Mouse (Mus musculus) cerebellum, adult 11-12 months (tissue): ENCODE measurements at regions not wholly inside any gene's neighbourhood (a gene's known extent, or its start where the extent isn't known, plus 50 kb on each side); places are given as distances from the start of the nearest gene placed in this dataset.

Experiments
- DNase-seq: peaks from one replicate; pipeline ENCODE4 v3.0.0; 2022

DNA sequence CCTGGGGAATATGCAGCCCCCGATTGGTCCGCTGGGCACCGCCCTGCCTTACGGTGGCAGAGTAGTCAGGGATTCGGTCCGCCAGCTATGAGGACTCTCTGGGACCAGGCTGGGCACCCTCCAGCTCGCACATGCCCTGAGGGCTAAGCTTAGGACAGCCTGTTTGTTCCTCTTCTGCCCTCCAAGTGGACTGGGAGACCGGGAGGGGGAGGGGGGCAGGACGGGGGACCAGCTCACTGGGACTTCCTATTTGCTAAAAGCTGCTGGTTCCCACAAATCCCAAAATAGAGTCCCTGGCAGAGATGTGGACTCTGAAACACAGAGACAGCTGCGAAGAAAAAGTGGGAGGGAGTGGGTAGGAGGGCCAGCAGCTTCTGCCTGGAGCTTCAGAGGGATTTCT, 423.6 kb upstream of the Tbx3 start:
- DNase-seq: no peak

DNA sequence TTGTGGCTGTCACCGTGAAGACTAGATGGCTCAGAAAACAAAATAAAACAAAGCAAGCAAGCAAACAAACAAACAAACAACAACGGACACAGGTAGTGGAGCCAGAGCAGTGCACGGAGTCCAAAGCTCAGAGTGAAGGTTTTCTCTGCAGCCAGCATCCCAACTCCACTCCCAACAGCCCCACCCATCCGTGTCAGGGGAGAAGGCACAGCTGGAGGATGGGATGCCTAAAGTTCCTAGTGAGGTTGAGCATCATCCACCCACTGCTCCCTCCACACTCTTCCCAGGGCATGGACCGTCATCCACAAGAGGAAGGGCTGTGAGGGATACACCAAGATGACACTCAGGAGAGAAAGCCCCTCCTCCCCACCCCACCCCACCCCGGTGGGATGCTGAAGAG, 421.8 kb upstream of the Tbx3 start:
- no peak for DNase-seq

DNA sequence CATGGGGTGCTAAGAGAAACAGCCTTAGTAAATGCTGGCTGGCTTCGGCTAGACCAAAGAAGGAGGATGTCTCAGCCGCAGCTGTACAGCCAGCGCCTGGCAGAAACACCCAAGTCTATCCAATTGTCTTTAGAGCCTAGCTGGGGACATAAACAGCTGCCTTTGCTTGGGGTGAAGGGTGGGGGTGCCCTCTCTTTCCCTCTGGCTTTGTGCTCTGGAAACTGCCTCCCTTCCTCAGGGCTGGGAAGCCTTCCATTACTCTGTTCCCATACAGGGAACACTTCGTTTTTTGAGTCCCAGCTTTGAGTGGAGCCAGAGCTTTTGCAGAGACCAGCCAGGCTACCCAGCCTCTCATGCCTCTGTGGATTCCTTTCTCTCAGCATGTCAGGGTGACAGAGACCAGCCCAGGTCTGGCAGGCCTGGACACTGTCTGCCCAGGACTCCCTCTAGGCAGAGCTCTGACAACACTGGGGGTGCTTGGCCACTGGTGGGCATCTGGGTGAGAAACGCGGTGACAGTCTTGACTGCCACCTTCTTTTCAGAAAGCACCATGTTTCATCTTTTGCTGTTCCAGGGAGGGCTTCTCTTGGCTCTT, 421.2 kb upstream of the Tbx3 start:
- DNase-seq: no peak

DNA sequence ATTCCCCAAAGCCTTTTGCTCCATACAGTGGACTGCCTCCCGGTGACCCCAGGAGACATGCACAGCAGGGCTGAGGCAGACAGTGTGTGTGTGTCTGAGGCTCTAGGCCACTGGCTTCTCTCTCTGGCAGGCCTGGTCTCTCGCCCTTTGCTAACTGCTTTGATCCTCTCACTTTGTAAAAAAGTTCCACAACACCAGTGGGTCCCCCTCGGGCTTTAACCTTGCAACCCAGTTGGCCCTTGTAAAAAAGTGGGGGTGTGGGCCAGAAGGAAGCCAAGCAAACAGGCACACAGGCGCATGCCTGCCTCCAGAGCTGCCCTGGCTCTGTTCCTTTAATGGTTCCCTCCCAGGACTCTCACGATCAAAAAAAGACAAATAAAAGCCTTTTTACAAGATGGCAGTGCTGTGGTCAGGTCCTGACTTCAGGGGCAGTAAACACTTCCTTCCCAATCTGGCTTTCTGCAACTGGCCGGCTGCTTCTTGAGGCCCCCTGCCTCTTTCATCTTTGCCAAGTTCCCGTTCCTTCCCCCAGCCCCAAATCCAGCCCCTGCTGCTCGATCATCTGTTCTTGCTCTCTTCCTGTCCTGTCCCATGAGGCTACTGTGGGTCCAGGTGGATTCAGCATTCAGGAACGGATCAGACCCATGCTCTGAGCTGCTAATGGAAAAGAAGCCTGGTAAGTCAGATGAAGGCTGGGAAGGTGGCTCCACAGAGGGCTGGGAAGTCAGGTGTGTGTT, 419.0 kb upstream of the Tbx3 start:
- DNase-seq: no peak

DNA sequence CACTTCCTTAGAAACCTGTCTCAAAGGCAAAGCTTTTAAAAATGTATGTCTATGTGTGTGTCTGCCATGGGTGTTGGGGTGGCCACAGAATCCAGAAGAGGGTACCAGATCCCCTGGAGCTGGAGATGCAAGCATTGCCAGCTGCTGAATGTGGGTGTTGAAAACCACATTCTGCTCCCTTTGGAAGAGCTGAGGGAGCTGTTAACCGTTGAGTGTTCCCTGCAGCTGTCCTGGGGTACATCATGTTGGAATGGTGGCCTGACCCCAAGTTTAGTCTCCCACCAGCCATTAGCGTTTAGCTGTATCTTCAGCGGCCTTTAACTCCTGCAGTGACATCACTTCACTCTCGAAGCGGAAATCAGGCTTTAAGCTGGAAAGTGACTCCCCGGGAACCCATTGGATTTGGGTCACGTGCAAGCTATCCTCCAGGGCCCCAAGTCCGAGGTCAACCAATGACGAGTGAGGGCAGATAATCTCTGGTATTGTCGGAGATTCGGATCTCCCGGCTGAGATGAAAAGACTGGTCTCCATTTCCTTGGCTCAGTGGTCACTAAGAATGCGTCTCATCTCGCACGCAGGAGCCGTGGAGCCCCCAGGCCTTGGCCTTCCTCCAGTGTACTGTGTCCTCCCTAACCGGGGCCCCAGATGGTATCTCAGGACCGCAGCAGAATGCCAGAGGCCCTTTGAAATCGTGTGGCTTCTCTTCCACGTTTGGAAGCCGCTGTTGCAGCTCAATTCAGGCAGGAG, 412.9 kb upstream of the Tbx3 start:
- no peak for DNase-seq

DNA sequence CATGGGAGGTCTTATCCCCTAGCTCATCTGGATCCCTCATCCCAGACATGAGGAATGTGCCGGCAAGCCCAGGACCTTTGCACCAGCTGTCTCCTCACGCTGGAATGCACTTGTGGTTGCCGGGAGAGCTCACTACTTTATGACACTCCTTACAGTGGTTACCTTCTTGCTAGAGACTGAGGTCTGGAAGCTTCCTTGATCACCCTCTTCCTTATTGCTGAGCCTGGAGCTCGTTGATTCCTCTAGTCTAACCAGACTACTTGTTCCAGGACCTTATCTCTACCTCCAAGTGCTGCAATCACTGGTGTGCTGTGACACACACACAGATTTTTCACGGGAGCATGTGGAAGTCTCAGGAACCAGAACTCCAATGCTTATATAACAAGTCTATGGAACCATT, 411.6 kb upstream of the Tbx3 start:
- DNase-seq: no peak

DNA sequence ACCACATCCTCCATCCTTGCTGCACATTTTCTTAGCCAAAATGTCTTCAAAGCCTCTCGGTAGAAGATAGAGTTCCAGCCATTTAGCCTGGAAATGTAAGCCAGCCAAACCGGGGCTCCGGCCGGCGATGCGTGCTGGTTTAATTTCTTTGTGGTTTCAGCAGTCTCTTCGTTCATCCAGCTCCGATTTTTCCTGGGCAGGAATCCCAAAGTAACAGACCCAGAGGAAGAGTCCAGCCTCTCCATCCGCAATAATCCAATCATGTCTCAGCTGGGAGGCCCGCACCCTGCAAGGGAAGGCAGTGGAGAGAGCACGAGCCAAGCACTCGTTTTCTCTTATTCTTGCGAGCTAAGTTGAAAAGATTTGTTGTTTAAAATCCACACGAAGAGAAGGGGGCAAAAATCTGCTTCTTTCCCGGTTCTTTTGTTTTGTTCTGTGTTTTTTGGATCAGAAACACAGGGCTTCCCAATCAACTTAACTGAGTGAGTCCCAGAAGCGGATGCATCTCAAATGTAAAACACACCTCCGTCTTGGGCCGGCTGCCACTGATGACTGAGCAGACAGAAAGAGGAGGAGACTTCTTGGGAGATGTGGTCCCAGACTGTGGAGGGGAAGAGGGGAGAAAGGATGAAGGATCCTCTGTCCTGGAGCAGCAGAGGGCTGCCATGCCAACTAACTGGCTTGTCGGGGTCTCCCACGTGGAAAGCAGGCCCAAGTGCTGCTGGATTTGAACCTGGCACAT, 405.1 kb upstream of the Tbx3 start:
- peak; percentile 5 for DNase-seq

DNA sequence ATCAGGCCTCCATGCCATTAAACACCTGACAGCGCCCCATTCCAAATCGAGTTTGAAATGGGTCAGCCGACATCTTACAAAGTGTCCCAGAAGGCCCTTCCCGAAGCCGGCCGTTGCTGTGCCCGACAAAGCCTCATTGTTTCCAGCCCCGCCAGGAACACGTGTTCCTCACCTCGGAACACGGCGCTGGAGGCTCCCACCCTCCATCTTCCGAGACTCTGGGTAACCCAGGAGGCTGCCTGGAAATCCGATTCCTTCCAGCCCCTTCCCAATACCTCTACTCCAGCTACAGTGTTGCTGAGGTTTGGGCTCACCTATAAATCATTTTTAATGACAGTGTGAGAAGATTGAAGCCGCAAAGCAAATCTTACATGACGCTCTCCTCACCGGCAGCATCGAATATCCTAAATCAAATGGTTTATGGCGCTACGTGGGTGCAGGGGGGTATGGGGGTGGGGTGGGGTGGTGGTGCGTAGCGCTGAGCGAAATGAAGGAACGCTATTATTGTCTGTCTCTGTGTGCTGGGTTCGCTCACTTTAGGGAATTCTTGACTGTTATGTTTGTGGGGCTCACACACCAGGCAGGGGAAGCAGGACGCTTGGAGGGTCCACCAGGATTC, 399.1 kb upstream of the Tbx3 start:
- no peak for DNase-seq

DNA sequence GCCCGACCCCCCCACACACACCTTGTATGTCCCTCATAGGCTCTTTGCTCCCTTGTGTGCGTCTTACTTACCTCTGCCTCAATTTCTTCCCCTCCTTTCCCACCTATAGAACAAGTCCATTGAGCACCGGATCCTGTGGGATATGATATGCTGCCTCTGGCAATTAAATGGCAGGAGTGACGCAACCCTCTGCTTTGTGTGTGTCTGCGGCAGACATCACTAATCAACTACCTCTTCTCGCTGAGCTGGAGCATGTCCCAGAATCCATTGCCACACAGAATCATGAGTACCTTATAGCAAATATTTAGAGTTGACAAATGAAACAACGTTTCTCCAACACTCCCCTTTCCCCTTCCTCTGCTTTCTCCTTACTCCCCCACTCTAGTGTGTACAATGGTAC, 397.3 kb upstream of the Tbx3 start:
- no peak for DNase-seq

DNA sequence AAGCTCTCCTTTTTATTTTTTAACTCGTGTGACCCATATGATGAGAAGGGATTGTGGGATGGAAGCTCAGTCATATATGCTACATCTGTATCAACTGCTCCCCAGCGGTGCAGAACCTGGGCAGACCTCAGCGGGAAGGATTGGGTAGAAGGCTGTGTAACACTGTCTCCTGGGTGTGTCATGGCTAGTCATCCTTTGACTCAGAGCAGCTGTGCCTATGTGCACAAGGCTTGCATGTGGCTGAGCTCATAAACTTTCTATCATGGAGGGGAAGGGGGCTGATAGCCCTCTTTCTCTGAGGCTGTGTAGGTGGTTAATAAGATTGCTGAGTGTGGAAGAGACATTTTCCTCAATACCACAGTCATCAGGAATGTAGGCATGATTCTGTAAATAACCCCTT, 396.9 kb upstream of the Tbx3 start:
- no peak for DNase-seq

DNA sequence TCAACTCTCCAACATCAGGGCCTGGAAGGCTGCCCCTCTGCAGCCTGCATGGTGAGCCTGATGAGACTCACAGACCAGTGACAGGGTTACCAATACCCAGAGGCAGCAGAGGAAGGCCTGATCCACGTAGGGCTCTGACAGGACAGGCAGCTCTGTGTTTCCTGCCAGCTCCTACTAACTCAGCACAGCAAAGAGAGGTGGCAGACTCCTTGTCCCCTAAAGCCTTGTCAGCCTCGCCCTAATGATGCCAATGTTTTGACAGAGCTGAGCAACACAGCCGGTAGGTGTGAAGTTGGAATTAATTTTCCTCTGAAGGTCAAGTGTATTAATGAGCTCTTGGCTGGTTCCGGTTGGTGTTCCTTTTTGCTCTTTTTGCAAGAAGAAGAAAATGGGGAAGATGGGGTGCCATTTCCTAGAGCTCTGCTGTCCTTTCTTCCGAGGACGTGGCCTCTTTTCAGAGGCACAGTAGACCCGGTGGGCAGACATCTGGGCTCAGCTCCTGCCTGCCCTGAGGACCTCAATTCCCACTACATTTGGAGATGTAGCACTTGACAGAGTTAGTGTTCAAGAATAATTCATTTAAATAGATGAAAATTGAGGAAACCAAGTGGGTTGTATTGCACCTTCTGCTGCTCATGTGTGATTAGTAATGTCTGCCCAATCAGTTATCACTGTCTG, 395.5 kb upstream of the Tbx3 start:
- no peak for DNase-seq

DNA sequence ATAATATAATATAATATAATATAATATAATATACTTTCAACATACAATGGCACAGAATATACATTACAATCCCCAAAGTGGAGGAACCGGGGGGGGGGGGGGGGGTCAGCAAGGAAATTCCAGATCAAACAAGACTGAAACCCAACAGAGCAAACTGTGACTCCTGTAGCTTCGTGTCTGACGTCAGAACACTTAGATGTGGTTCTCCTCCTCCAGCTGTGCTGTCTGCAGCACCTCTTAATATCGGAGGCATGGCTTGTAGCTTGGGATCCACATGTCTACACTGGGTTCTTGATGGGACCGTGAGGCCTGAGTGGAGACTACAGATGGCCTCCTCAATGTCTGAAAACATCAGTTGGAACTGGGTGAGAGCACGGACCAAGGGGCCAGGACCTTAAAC, 390.3 kb upstream of the Tbx3 start:
- no peak for DNase-seq

DNA sequence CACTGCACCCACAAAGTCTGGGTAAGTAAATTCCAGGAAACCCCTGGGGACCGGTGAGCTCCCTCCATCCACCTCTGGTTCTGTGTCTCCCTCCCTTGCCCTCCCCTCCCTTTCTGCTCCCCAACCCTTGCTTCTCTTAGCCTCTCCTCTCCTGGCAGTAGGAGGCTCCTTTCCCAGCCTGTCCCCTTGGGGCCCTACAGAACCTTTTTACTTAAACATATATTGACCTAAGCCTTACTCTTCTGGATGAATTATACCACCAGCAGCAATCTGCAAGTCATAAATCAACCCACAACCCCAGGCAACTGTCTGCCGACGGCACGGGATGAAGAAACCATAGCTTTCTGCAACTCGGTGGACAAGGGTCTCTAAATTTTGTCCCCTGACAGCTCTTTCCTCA, 380.7 kb upstream of the Tbx3 start:
- no peak for DNase-seq

DNA sequence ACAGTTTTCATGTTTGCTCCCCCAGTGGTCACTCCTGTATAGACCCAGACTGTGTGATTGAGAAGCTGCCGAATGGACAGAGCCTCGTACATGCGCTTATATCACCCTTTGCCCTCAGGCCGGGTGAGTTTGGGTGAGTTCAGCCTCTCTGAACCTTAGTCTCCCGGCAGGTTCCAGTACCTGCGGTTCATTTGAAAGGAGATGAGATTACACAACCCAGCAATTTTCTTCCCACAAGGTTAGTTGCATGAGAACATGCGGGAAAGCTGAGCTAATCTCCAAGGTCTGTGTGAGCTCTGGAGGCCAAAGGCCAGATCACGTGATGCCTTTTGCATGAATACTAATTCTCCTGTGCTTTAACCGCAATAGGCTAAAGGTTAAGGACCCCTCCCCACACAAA, 378.1 kb upstream of the Tbx3 start:
- DNase-seq: no peak

DNA sequence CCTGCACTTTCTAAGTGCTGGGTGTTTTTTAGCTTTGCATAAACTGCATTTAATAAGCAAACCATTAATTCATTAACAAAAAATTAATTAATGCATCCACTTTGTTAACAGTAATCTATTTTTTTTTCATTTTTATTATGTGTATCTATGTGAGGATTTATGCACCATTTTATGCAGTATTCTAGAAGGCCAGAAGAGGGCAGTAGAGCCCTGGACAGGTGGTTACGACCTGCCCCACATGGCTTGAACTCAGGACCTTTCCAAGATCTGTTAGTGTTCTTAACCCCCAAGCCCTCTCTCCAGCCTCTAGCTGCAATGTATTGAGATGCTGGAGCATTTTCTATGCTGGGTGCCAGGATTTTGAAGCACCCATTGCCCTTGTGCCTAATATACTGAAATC, 377.6 kb upstream of the Tbx3 start:
- DNase-seq: no peak

DNA sequence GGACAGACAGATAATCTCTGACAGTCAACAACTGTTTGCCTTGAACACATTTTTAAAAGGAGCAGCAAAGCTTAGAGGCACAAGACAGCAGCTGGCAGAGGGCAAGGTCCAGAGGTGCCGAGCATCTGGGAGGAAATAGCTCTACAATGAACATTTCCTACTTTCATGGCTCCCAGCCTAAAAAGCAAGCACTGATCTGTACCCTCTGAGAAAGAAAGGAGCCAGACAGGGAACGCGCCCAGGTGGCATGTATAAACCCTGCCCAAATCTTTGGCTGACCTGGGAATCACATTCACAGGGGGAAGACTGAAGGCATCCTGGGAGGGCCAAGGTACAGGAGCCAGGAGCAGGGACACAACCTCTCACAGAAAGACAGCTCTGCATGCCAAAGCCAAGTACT, 371.2 kb upstream of the Tbx3 start:
- DNase-seq: no peak

DNA sequence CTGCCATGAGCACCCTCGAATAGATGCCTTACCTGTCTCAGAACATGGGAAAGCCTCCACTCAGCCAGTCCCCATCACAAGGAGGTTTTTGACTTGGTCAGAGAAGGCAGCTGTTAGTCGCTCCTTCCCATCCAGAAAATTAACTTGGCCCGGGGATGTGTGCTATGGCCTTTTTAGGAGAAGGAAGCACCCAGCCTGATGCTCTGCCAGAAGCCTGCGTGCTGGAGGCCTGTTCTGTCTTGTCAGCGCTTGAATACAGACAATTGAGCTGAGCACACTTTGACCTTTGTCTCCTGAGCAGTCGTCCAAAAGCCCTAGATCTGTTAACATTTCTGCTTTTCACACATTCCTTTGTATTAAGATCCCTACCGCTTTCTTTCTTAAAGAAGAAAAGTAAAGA, 370.4 kb upstream of the Tbx3 start:
- no peak for DNase-seq

DNA sequence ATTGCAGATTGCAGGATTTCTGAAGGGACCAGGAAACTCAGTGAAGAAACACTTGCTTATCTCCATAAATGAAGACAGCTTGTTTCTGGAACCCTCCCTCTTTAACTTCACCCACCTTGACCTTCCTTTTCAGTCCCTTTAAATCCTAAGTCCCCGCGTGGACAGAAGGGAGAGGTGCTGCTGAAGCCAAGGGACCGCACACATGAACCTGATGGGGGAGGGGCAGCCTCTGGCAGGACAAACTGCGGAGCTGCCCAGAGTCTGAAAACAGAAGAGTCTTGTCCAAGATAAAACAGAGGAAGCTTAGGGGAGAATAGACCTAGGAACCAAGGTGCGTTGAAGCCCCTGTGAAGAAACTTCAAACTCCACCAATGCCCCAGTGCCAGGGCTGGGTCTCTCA, 368.9 kb upstream of the Tbx3 start:
- DNase-seq: no peak

DNA sequence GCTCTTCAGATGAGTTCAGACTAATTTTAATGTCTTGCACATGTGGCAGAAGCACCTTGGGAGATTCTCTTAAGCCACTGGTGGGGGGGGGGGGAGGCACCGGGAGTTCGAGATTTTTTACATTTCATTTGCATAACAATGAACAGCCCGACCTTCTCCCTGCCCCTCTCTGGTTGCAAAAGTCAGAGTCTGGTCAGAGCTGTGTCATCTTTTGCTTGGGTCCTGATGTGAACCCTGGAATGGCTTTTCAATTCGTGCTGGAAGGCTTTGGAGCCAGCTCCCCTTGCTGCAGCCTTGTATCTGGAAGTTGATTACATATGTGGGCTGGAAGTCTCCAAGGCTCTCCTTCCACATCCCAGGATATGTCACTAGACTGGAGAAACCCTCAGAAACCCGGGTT, 365.7 kb upstream of the Tbx3 start:
- DNase-seq: no peak

DNA sequence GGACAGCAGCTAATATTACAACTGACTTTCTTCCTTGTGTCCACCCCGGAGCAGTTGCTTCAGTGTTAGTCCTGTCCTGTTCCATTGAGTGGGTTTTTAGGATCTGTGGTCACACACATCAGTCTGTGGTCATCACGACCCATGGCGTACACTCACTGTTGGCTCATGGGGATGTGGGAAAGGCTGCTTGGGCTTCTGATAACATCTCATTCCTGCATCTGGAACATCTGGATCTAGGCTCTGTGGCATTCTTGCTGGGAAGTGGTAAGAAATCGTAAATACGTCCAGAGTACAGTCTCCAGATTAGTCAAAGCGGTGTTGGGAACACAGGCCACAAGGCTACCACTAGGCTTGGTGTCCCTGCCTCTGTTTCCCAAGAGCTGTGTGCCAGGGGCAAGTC, 362.7 kb upstream of the Tbx3 start:
- no peak for DNase-seq

DNA sequence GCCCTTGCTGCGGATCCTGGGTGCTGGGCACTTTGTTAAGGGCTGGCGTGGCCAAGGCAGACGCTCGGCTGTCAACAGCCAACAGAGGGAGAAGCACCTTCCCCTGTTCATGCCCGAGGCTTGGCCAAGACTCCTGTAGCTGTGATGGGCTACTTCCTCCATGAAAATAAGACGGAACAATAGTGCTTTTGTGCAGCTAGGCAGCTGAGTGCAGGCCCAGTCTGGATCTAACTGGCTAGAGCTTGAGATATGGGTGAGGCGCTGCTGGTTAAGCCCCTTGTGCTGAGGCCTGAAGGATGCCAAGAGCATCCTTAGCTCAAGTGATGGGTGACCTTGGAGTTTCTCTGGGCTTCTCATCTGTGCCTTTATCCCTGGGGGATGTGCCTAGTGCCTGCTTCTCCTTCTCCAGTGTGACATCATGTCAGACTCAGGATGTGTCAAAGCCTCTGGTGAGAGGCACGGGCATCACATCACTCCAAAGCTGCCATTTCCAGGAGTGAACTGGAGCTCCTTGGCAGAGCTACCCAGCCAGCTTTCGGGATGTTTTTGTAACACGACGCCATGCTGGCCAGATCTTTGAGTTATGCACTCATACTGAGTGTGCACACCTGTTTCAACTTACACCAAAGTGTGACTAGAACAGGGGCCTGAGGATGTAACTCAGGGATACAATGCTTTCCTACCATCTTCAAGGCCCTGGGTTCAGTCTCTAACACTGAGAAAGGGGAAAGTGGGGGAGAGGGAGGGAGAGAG, 360.1 kb upstream of the Tbx3 start:
- DNase-seq: no peak

DNA sequence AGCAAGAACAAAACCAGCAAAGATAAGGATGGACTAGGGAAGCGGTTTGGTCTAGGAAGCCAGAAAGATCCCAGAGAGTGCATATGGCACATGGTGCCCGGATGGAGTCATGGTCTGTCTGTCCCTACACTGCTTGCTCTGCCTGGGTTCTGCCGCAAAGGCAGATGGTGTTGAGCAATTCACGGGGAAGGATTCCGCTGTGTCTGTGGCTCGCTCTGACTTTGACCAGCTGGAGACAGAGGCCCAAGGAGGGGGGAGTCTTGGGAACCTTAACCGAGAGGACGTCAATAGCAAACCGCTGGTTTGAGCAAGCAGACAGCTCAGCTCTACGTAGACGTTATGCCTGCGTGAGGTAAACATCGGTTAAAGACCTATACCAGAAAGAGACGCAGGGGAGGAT, 357.7 kb upstream of the Tbx3 start:
- DNase-seq: no peak
